Mouse (Mus musculus) erythroid progenitor cell, adult 5-6 weeks (primary cell): ENCODE results near the gene Pycr1. TPM values are rescaled to one million over a fixed set of nuclear protein-coding genes. Genes with fewer than 3 reads are reported as not detected.
"Not testable (repeated sequence)": the region's sequence is repeated elsewhere in the genome, so short reads cannot be mapped to it uniquely, and the experiment has no call there.

Experiments used
- ATAC-seq: replicated peaks from 2 replicates; pipeline ENCODE4 v1.8.0; 2016; ENCODE audit warnings: moderate number of reproducible peaks, mild to moderate bottlenecking, moderate TSS enrichment, inconsistent platforms; ENCODE audit not compliant: poor library complexity, low FRiP score, severe bottlenecking
- total RNA-seq, 2 experiments: library from RNA; stranded (forward) in 1 of 2; stranded (reverse) in 1 of 2; fragments of 150-400 nt in 1 of 2; fragments of 186-747, 209-891 nt in 1 of 2; gene quantifications; 2 replicates each; pipeline versions ENCODE4 v1.2.3 to v1.2.4; 2015 to 2017; ENCODE audit warnings: low replicate concordance in 2 of 2

Pycr1 gene
- 2.1 TPM in 1 of 2 replicates, not detected in the other for total RNA-seq (2015; ENCODE audit: low replicate concordance)
- total RNA-seq (2017; ENCODE audit: low replicate concordance) = 1.1 TPM in 1 of 2 replicates, not detected in the other

DNA sequence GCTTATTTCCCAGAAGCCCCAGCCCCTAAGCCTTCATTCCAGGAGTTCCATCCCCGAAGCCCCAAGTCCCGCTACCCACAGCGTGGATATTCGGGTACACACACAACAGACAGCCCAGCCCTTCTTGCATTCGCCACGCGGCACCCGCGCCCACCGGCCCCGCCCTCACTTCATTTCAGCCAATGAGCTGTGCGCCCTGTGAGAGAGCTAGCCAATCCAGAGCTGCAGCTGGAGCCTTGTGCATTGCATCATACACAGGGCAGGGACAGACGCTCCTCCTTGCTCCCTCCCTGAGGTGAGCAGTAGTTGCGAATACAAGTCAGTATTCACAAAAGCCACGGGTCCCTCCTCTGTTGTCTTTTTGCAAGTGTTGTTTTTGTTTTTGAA, at the start of gene Pycr1:
TSS of gene Pycr1 (minus strand) at position 169 of the 387 bp plus-strand sequence.
- ATAC-seq = peak; percentile 94

DNA sequence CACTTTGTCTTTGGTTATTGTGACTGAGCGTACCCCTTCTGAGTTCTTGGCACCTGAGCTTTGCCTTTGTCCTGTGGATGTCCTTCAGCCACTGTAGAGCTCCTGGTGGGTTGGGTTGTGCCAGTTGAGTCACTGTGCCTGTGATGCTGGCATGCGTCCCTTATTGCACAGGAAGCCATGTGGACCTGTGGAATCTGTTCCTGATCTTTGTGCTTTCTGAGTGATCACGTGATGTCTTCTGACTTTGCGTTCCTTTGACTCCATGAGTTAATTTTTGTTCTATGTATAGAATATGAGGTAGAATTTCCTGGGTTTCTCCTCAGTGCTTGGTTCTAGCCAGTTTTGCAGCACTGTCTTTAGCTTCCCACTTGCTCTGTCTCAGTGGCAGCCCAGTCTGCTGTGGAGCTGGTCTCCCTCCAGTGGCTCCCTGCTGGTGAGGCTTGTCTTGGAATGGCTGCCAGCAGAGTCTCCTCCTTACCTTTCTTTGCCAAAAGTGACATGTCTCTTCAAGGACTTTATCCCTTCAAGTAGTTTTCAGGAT, 49.0 kb upstream of the Pycr1 start:
- ATAC-seq = no peak

DNA sequence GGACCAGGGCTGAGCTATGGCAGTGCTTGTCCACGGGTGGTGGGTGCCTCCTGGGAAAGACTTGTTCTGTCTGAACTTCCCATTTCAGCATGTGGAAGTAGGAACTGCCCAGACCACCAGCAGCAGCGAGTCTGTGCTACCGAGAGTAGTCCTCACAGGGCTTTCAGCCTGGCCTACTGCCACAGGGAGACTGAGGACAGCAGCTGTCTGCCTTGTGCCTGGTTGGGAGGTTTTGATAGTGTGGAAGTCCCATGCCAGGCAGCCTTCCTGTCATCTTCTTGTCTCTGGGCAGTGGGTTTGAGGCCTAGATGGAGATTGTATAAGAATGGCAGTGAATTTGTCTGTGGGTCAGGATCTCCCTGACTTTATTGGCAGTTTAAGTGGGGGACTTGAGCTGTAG, 45.8 kb upstream of the Pycr1 start:
- ATAC-seq = no peak

DNA sequence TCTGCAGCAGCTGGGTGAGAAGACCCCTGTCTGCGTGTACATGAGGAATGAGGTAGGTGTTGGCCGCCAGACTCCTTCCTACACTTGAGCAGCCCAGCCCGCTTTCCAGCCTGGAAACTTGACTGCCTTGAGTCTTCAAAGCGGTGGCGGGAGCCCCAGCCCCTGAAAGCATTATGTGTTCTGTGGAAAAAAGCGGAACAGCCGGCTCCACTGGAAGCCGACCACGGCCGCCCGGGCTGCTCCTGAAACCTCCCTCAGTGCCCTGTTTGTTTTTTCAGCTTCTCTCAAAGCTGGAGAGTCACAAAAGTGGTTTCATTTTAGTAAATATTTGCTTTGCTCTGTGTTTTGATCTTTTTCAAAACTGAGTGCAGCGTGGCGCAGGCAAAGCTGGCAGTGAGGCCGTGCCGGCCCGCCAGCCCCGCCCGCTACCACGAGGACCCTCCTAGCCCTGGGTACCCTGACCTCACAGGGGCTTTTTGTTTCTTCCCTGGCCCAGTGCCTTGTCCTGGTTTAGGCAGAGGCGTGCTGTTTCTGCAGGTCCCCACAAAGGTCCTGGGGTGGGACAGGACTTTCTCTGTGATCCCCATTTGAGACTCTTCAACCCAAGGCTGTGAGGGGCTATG, 43.2 kb upstream of the Pycr1 start:
- no peak for ATAC-seq

DNA sequence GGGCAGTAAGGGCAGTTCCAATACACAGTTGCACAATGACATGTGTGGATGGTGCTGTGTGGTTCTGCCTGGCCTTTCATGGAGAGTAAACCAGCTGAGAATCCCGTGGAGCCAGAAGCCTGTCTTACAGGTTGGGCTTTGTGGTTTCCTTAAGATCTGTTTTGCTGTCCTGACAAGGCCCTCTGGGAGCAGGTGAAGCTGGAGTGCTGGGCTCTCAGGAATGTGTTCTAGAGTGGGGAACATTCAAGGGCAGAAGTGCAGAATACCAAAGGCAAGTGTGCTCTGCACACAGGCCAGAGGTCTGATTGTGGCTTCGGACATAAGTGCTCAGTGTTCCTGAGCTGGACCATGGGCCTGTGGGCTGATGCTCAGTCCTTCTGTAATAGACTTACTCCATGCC, 41.1 kb upstream of the Pycr1 start:
- ATAC-seq = no peak

- no peak for ATAC-seq
These were observed 40.5 kb upstream of the Pycr1 start for GRCm38 (mm10) chr11:120684086-120684485.

DNA sequence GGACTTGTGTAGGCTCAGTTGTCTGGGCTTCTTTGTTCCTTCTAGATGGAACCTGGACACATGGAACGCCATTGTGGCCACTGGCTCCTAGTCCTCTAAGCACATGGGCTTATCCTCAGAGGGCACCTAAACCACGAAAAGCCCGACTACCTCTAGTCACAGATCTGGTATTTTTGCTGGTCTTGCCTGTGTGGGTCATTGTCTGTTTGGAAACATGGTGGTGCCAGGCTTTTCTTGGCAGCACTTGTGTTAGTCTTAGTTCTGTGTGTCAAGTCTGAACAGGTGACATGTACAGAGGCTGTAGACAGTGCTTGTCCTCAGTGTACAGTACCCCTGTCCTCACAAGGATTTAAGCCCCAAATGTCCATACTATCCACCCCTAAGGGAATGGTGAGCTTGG, 40.0 kb upstream of the Pycr1 start:
- ATAC-seq = no peak

- ATAC-seq = no peak
These were observed 39.1 kb upstream of the Pycr1 start for GRCm38 (mm10) chr11:120682683-120683082.

- peak; percentile 67 for ATAC-seq
These were observed 36.3 kb upstream of the Pycr1 start for GRCm38 (mm10) chr11:120679909-120680308.

DNA sequence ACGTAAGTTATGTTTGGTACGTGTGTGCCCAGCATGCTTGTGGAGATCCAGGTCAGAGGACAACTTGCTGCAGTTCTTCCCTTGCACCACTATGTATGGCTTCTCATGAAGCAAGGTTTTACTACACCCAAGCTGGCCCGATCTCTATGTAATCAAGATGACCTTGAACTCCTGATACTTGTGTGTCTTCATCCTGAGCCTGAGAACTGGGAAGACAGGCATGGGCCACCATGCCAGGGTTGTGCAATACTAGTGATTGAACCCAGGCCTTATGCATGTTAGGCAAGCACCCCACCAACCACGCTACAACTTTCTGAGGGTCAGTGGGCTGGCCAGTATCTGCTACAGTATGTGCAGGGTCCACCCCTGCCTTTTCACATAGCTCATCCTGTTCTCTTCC, 33.4 kb upstream of the Pycr1 start:
- ATAC-seq = no peak

DNA sequence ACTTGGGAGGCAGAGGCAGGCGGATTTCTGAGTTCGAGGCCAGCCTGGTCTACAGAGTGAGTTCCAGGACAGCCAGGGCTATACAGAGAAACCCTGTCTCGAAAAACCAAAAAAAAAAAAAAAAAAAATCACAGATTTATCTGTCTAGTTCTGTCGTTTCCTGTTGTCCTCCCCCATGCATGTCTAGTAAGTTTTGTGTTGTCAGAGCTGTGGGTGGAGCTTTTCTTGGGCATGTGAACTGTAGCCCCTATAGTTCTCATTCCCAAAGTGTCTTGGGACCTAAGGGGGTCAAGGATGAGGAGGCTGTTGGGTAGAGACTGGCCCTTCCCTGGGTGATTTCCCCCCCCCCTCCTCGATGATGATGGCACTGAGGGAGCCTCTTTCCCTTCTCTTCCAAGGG, 32.3 kb upstream of the Pycr1 start:
- not testable (repeated sequence) for ATAC-seq

DNA sequence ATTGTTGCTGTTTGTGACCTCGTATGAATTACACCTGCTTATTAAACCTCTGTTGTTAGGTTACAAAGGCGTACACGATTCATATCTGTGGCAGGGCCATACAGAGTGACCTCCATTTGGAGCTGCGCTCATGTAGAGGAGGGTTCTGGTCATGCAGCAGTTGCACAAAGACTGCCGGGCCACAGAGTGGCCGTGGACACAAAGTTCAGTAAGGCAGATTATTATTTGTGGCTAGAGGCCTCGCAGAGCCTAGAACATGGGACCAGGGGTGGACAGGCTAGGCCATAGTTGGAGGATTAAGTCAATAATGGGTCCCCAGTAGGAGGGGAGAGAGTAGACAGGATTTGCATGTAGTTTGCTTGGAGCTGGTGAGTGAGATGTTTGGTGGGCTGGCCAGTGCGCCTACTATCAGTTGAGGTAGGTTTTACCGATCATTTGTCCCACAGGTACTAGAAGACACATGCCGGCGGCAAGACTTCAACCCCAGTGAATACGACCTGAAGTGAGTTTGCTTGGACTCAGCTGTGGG, 30.1 kb upstream of the Pycr1 start:
- peak; percentile 33; the same call in 1 of the 2 replicates for ATAC-seq

- ATAC-seq = peak; percentile 92
These were observed 29.4 kb upstream of the Pycr1 start, which contains the start of gene Aspscr1 for GRCm38 (mm10) chr11:120672687-120673593. TSS of gene Aspscr1 (plus strand) at chr11:120672973.

- no peak for ATAC-seq
These were observed 23.0 kb upstream of the Pycr1 start for GRCm38 (mm10) chr11:120666617-120667016.

DNA sequence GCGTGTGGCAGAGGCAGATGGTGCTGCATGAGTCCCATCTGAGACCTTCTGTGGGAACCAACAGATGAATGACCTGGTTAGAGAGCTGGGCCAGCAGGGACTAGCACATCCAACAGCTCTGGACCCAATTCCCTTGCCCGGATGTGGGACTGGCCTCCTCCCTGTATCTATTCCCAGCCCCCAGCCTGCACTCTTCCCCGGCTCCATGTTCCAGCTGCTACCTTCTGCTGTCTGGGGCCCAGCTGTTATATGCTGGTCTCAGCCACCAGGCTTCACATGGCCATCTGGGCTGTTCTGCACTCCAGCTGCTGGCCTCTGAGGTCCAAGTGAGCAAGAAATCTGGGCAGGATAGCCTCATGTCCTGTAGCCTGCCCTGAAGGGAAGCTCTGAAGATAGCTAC, 21.8 kb upstream of the Pycr1 start:
- no peak for ATAC-seq

DNA sequence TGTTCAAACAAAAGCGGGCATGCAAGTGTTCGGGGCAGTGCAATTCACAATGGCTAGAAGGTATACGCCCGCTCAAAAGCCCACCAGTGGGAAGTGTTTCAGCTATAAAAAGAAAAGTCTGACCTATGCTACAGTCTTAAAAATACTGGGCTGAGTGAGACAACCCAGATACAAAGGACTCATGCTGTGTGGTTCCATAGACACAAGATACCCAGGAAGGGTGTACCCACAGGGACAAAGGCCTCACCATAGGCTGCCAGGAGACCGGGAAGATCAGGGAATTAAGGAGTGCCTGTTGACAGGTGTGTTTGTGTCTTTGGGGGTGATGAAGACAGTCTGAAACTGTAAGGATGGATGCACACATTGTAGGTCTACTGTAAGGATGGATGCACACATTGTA, 20.1 kb upstream of the Pycr1 start:
- no peak for ATAC-seq

DNA sequence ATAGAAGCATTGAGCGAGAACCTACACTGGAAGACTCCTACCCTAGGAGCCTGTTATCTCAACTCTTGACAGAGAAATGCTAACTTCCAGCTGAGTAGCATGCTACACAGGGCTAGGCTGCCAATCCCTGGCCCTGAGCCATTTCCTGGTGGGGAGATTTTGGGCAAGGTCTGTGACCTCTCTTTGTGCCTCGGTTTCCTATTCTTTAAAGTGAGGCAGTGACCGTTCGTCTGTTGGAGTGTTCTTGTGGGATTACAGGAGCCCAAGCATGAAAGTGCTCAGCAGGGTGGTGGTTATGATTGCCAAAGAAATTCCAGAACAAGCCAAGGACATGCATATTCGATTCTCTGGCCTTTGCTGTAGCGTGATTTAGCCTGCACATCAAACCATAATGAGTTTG, 19.2 kb upstream of the Pycr1 start:
- no peak for ATAC-seq

DNA sequence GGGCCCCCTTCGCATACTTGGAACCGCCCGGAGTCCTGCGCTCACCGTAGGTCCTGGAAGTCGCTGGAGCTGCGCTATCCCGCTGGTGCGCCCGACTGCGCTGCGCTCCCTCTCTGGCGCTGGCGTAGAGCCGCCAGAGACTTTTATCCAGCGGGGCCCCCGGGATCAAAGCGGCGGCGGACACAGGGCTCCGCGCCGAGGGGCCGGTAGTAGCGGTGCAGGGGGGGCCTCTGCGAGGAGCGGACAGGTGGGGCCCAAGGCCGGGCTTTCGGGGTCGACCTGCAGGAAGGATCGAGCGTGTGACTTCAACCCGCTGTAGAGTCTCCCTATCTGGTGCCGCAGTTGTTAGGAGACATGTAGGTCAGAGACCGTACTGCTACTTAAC, 17.5 kb upstream of the Pycr1 start, which contains the start of gene Notum:
TSS of gene Notum (minus strand) at position 100 of the 385 bp plus-strand sequence.
- no peak for ATAC-seq

GRCm38 (mm10) chr11:120660301-120661075, 16.9 kb upstream of the Pycr1 start:
- no peak for ATAC-seq
